ENCODE assay signal across 9 mouse cellular contexts in the genomic region with DNA sequence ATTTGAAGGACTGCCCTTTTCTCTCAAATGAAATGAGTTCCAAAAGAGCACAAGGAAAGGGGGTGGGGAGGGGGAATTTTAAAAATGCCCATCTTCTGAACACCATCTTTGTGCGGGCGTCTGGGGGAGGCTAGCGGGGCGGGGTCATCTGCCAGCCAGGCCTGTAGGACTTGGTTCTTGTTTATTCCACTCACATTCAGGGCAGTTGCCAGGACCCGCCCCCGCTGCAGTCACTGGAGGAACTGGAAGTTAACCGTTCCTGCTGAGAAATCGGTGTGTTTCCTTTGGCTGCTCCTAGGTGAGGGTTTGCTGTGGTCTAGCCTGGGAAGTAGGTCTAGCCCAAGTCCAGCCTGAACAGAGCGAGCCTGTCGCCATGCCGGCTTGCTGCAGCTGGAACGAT. TPM values are rescaled to one million over a fixed set of nuclear protein-coding genes. Genes with fewer than 3 reads are reported as not detected.
DNase-seq lines count a peak whose midpoint lies in the region; ATAC-seq and TF ChIP-seq lines count a peak whose summit lies in the region.
"Had no signal": no experiment of that assay in that cellular context is flagged by ENCODE, and none has a peak within 500 bp of the region (broad histone marks: within the 10 kb centered on the region; RNA-seq: fewer than 3 reads in every experiment).

Gene P2rx7, plus strand, starts transcription at position 211 of the 400 bp plus-strand sequence.

- no peak within 1 kb of the TSS for H3K9ac ChIP-seq in heart, embryonic 12.5 days
- H3K9ac ChIP-seq: limb, embryonic 15.5 days had no signal

- H3K4me1 ChIP-seq in heart, embryonic 12.5 days (replicated peaks) = peaks cover 22% of the 10 kb centered on the region
- H3K4me1 ChIP-seq in lung, adult 2 months (ENCODE audit: control insufficient read depth, insufficient read depth, low read length) = peaks cover 5% of the 10 kb centered on the region

- TF ChIP-seq POLR2A in lung, adult 2 months (IDR thresholded peaks at IDR 0.05; ENCODE audit: borderline replicate concordance, extremely low read depth, low read depth, low read length) = no peak

- H3K36me3 ChIP-seq in heart, embryonic 12.5 days = no peaks in the 10 kb centered on the region
- H3K36me3 ChIP-seq: limb, embryonic 15.5 days had no signal

- peak; percentile 79 to 85 for DNase-seq in heart, adult 18-20 months
- DNase-seq in adrenal gland, postnatal 36 days = peak; percentile 46 to 71
- DNase-seq in heart, adult 9 months (ENCODE audit: low spot score in 2 of 2) = peak; percentile 72 to 80
- peak; percentile 57 for DNase-seq in kidney, postnatal 14 days
- no peak for DNase-seq in lung, adult 2 months
- DNase-seq in ovary, postnatal 36 days (ENCODE audit: low spot score) = peak; percentile 71
- DNase-seq in embryo, embryonic 11 days = no peak

- H3K9me3 ChIP-seq in heart, embryonic 12.5 days (replicated peaks) = peaks cover 4% of the 10 kb centered on the region; the same call in 1 of the 2 replicates
- H3K9me3 ChIP-seq: limb, embryonic 15.5 days had no signal

- no peak for ATAC-seq in heart, embryonic 12.5 days (ENCODE audit: insufficient number of reproducible peaks, low FRiP score)

- H3K4me2 ChIP-seq in heart, embryonic 12.5 days = no peak within 1 kb of the TSS
- H3K4me2 ChIP-seq: limb, embryonic 15.5 days had no signal

- H3K27ac ChIP-seq in heart, embryonic 12.5 days (ENCODE audit: poor library complexity, severe bottlenecking) = no peak within 1 kb of the TSS
- H3K27ac ChIP-seq: limb, embryonic 15.5 days had no signal

- no peaks in the 10 kb centered on the region for H3K27me3 ChIP-seq in heart, embryonic 12.5 days (replicated peaks)
- H3K27me3 ChIP-seq: limb, embryonic 15.5 days had no signal

- no peak for TF ChIP-seq CTCF in lung, adult 2 months (IDR thresholded peaks at IDR 0.05; ENCODE audit: insufficient read depth, low read length)

- 69% methylated on average over 12 of the region's 12 CpGs for WGBS in heart, embryonic 12.5 days
- 19% methylated on average over 12 of the region's 12 CpGs for WGBS in lung, adult 2 months

- no peak within 1 kb of the TSS for H3K4me3 ChIP-seq in heart, embryonic 12.5 days
- H3K4me3 ChIP-seq in lung, adult 2 months (replicated peaks; ENCODE audit: extremely low read depth, low read depth, low read length) = peak within 1 kb of the TSS; percentile 93
- H3K4me3 ChIP-seq: limb, embryonic 15.5 days had no signal

RNA-seq across cellular contexts. Expression of gene P2rx7, which starts in this region (rescaled TPM):
- 1 to 10 TPM; 2.9 to 3.1 TPM for total RNA-seq in heart, adult 18-20 months (2021)
- 0.76 and 0.91 TPM in 2 replicates for polyA plus RNA-seq in heart, embryonic 12.5 days (2016; fragmentation: Nextera tagmentation; extraction: Ambion mirVana)
- 1 to 10 TPM; 2.1 to 2.3 TPM for total RNA-seq in adrenal gland, postnatal 36 days (2021)
- polyA plus RNA-seq in lung, adult 2 months (2012; rRNA removed) = 36.5 and 53.2 TPM in 2 replicates

Comparison
In these comparisons a context has a peak if more than half of its experiments do, and no peak if none do; other contexts are left out.
1. RNA of gene P2rx7 (polyA plus RNA-seq): 36.5 to 53.2 TPM in lung, adult 2 months; 0.76 to 0.91 TPM in heart, embryonic 12.5 days; every median in the first group is over 10 times any median in the second.
2. DNase-seq: peak in heart, adult 18-20 months (2 of 2), adrenal gland, postnatal 36 days (2 of 2), heart, adult 9 months (2 of 2), kidney, postnatal 14 days (single experiment) and ovary, postnatal 36 days (single experiment); none in lung, adult 2 months (single experiment) and embryo, embryonic 11 days (single experiment).